Mouse (Mus musculus): ENCODE measurements around the gene Bag5.

- no peak for TF ChIP-seq CTCF (IDR thresholded peaks at IDR 0.05; ENCODE audit: low read depth)
- TF ChIP-seq EP300 (IDR thresholded peaks at IDR 0.05; ENCODE audit: low read depth), result no peak
Observed at GRCm38 (mm10) chr12:111716505-111716904, 3.4 kb upstream of the Bag5 start.

Data from liver, embryonic 14.5 days (tissue).